9 mouse cellular contexts compared by ENCODE assay signal in the genomic region with DNA sequence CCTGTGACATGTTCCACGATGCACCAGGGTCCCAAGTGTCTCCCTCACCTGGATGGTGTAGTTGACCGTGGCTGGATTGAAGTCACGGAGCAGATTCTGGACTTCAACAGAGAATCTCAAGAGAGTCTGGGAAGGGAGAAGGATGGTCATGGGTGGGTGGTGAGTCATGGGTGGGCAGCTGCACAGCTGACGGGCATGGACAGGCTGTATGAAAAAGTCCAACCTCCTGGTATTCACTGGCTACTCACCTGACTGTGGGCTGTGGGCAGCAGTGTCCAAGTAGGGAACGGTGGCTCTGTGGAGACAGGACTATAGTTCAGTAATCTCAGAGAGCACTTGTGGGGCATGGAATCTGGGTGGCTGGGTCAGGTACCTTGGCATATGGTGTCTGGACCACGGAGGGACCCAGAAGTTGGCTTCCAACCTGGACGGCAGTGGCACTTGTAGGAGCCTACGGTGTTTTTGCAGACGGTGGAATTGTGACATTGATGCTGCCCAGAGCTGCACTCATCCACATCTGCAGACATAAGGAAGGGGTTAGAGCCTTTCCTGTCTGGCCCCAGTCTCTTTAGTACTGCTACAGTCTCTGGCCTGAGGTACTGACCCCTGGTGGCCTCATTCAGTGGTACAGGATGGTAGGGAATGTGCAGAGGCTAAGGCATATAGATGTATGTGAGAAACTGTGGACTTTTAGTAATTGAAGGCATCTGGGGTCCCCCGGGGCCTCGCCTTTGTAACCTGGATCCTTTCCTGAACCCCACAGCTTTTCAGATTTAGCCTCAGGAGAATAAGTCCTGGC. TPM values are rescaled to one million over a fixed set of nuclear protein-coding genes. Genes with fewer than 3 reads are reported as not detected.
A peak's percentile ranks its signal among the peaks of the same experiment; 100 is the strongest.
DNase-seq lines count a peak whose midpoint lies in the region; ATAC-seq lines count a peak whose summit lies in the region.
"Had no signal": no experiment of that assay in that cellular context is flagged by ENCODE, and none has a peak within 500 bp of the region (broad histone marks: within the 10 kb centered on the region; RNA-seq: fewer than 3 reads in every experiment).

No protein-coding gene starts in this region.

- peaks cover 83% of the 10 kb centered on the region for H3K36me3 ChIP-seq in heart, embryonic 13.5 days
- peaks cover 10% of the 10 kb centered on the region for H3K36me3 ChIP-seq in heart, embryonic 11.5 days (ENCODE audit: control insufficient read depth, insufficient read depth, low read length)
- H3K36me3 ChIP-seq in splenic B cell, adult 2 months (ENCODE audit: control insufficient read depth, insufficient read depth, low read length, poor library complexity, severe bottlenecking), result peaks cover 39% of the 10 kb centered on the region

- no peak overlapping the region for H3K9ac ChIP-seq in heart, embryonic 13.5 days
- no peak overlapping the region for H3K9ac ChIP-seq in heart, embryonic 11.5 days (ENCODE audit: low read depth, low read length)
- H3K9ac ChIP-seq: neural tube, embryonic 13.5 days had no signal

- H3K4me1 ChIP-seq in heart, embryonic 13.5 days, result peaks cover 7% of the 10 kb centered on the region; the same call in 1 of the 2 replicates
- H3K4me1 ChIP-seq in heart, embryonic 11.5 days (ENCODE audit: control insufficient read depth, insufficient read depth, low read length), result no peaks in the 10 kb centered on the region
- H3K4me1 ChIP-seq: neural tube, embryonic 13.5 days had no signal

- DNase-seq in urinary bladder, postnatal 14 days (ENCODE audit: low spot score), result peak; percentile 47
- no peak for DNase-seq in urinary bladder, postnatal 4 days (ENCODE audit: low spot score in 2 of 2)
- peak; percentile 53 for DNase-seq in kidney, postnatal 14 days
- peak; percentile 70 for DNase-seq in splenic B cell, adult 2 months (ENCODE audit: low read depth, low spot score)
- DNase-seq in gastrocnemius, adult 8-10 months (ENCODE audit: low spot score in 2 of 2), result no peak
- no peak for DNase-seq in adrenal gland, adult 18-20 months (ENCODE audit: low spot score in 2 of 2)

- H3K9me3 ChIP-seq in heart, embryonic 13.5 days, result no peaks in the 10 kb centered on the region
- H3K9me3 ChIP-seq in heart, embryonic 11.5 days (replicated peaks; ENCODE audit: control insufficient read depth, low read length), result no peaks in the 10 kb centered on the region
- H3K9me3 ChIP-seq: neural tube, embryonic 13.5 days had no signal

- no peak overlapping the region for H3K4me2 ChIP-seq in heart, embryonic 13.5 days
- no peak overlapping the region for H3K4me2 ChIP-seq in heart, embryonic 11.5 days
- H3K4me2 ChIP-seq: neural tube, embryonic 13.5 days had no signal

- H3K27ac ChIP-seq in heart, embryonic 13.5 days (replicated peaks), result no peak overlapping the region
- no peak overlapping the region for H3K27ac ChIP-seq in heart, embryonic 11.5 days (ENCODE audit: low read depth, low read length)
- H3K27ac ChIP-seq: neural tube, embryonic 13.5 days had no signal

- WGBS in heart, embryonic 13.5 days, result 65% methylated on average over 11 of the region's 11 CpGs
- 68% methylated on average over 11 of the region's 11 CpGs for WGBS in heart, embryonic 11.5 days (ENCODE audit: insufficient replicate concordance)

- no peak overlapping the region for H3K4me3 ChIP-seq in heart, embryonic 13.5 days
- no peak overlapping the region for H3K4me3 ChIP-seq in heart, embryonic 11.5 days (ENCODE audit: low read depth, low read length)
- H3K4me3 ChIP-seq: neural tube, embryonic 13.5 days had no signal

- peak; percentile 27; the same call in 1 of the 2 replicates for ATAC-seq in heart, embryonic 13.5 days (ENCODE audit: extremely low read depth, insufficient number of reproducible peaks, low FRiP score, low TSS enrichment)
- no peak for ATAC-seq in heart, embryonic 11.5 days (replicated peaks; ENCODE audit: insufficient number of reproducible peaks, low FRiP score, low TSS enrichment)

- H3K27me3 ChIP-seq in heart, embryonic 13.5 days (replicated peaks), result no peaks in the 10 kb centered on the region
- H3K27me3 ChIP-seq in heart, embryonic 11.5 days (ENCODE audit: control insufficient read depth, insufficient read depth, low read length), result no peaks in the 10 kb centered on the region
- no peaks in the 10 kb centered on the region for H3K27me3 ChIP-seq in splenic B cell, adult 2 months (ENCODE audit: control insufficient read depth, insufficient read depth, low read length, poor library complexity, severe bottlenecking)
- H3K27me3 ChIP-seq: neural tube, embryonic 13.5 days had no signal

RNA-seq across cellular contexts. Expression of a gene that starts 11.9 kb away (rescaled TPM):
- polyA plus RNA-seq in heart, embryonic 13.5 days (2015; fragmentation: Nextera tagmentation; extraction: Ambion mirVana), result 25.0 and 28.4 TPM in 2 replicates
- 17.6 and 18.8 TPM in 2 replicates for polyA plus RNA-seq in heart, embryonic 11.5 days (2014; fragmentation: Nextera tagmentation; extraction: Ambion mirVana)
- 10 to 100 TPM; 14.6 to 17.2 (median 15.6) TPM for total RNA-seq in gastrocnemius, adult 8-10 months (2022)
- total RNA-seq in adrenal gland, adult 18-20 months (2021), result 10 to 100 TPM; 23.4 to 35.3 TPM

RNA-seq across cellular contexts. Expression of a gene that starts 14.2 kb away (rescaled TPM):
- 133 and 152 TPM in 2 replicates for polyA plus RNA-seq in heart, embryonic 13.5 days (2015; fragmentation: Nextera tagmentation; extraction: Ambion mirVana)
- polyA plus RNA-seq in heart, embryonic 11.5 days (2014; fragmentation: Nextera tagmentation; extraction: Ambion mirVana), result 143 and 150 TPM in 2 replicates
- 10 to 100 TPM; 10.6 to 12.0 (median 11.7) TPM for total RNA-seq in gastrocnemius, adult 8-10 months (2022)
- 10 to 100 TPM; 17.5 to 20.5 TPM for total RNA-seq in adrenal gland, adult 18-20 months (2021)

RNA-seq across cellular contexts. Expression of a gene that starts 30.2 kb away (rescaled TPM):
- 19.5 and 20.0 TPM in 2 replicates for polyA plus RNA-seq in heart, embryonic 13.5 days (2015; fragmentation: Nextera tagmentation; extraction: Ambion mirVana)
- 17.0 and 21.2 TPM in 2 replicates for polyA plus RNA-seq in heart, embryonic 11.5 days (2014; fragmentation: Nextera tagmentation; extraction: Ambion mirVana)
- 10 to 100 TPM; 23.2 to 24.1 (median 23.6) TPM for total RNA-seq in gastrocnemius, adult 8-10 months (2022)
- 100 to 1,000 TPM; 124 to 126 TPM for total RNA-seq in adrenal gland, adult 18-20 months (2021)

Comparison
In these comparisons a context has a peak if more than half of its experiments do, and no peak if none do; other contexts are left out.
1. DNase-seq: peak in urinary bladder, postnatal 14 days (single experiment), kidney, postnatal 14 days (single experiment) and splenic B cell, adult 2 months (single experiment); none in urinary bladder, postnatal 4 days (0 of 2), gastrocnemius, adult 8-10 months (0 of 2) and adrenal gland, adult 18-20 months (0 of 2).
2. RNA of a gene that starts 30.2 kb away (total RNA-seq): 124 to 126 TPM in adrenal gland, adult 18-20 months; 23.2 to 24.1 TPM in gastrocnemius, adult 8-10 months; every median in the first group is over 4 times any median in the second.